Mouse (Mus musculus): ENCODE measurements around the gene Calcb. TPM values are rescaled to one million over a fixed set of nuclear protein-coding genes. Genes with fewer than 3 reads are reported as not detected.

Calcb gene
- 0.21 TPM for polyA plus RNA-seq (2012; fragmentation: generic; extraction: Trizol)
- long read RNA-seq, experiment 1, result 0 reads
- long read RNA-seq, experiment 2, partial matches to known transcripts, result 3 of 3 reads
- long read RNA-seq, experiment 2, other reads (novel, unspliced or antisense), result 0 of 3 reads

- no peaks in the 10 kb centered on the region for H3K79me2 ChIP-seq (ENCODE audit: control insufficient read depth, insufficient read depth)
- H3K27me3 ChIP-seq (ENCODE audit: control insufficient read depth, insufficient read depth, insufficient read length), result no peaks in the 10 kb centered on the region
- no peak for TF ChIP-seq FOSL1 (IDR thresholded peaks at IDR 0.05; ENCODE audit: insufficient read depth, low read length, poor library complexity, severe bottlenecking)
- TF ChIP-seq MYOD1 (IDR thresholded peaks at IDR 0.05; ENCODE audit: control insufficient read depth, insufficient read length, low read depth), result no peak
- no peak for TF ChIP-seq MYOG (IDR thresholded peaks at IDR 0.05; ENCODE audit: control insufficient read depth, extremely low read depth, insufficient read length)
- TF ChIP-seq MAX (IDR thresholded peaks at IDR 0.05), result no peak
- TF ChIP-seq CEBPB (IDR thresholded peaks at IDR 0.05; ENCODE audit: low read depth), result no peak
- no peak for TF ChIP-seq CTCF (IDR thresholded peaks at IDR 0.05; ENCODE audit: control insufficient read depth, insufficient read depth, insufficient read length)
- no peak for TF ChIP-seq USF1 (IDR thresholded peaks at IDR 0.05; ENCODE audit: low read depth)
- H3K79me3 ChIP-seq (ENCODE audit: low read depth), result no peaks in the 10 kb centered on the region
- H3ac ChIP-seq (ENCODE audit: control insufficient read depth, insufficient read length, low read depth), result no peak within 1 kb of the TSS
- no peak within 1 kb of the TSS for H3K4me3 ChIP-seq (ENCODE audit: insufficient read depth, poor library complexity, severe bottlenecking)
- H3K36me3 ChIP-seq (ENCODE audit: control insufficient read depth, insufficient read depth), result no peaks in the 10 kb centered on the region
Observed at GRCm38 (mm10) chr7:114718300-114718699, at the start of gene Calcb. Calcb (plus strand) TSS chr7:114718643.

DNA sequence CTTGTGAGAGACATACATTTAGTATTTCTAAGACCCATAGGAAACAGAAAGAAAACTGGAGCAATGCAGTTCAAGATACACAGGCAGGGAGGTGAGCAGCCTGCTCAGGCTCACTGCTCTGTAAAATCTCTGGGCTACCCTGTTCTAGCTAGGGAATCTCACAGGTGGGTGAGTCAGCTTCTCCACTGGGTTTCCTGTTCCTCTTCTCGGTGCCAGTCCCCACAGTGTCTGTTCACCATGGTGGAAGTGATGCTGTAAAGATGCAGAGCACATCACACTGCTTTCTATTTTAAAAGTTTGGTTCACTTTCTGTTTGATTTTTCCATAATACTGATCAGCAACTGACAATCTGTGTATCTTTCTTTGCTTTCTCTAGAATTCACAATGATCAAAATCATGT lies 47.0 kb upstream of the Calcb start:
- no peaks in the 10 kb centered on the region for H3K79me3 ChIP-seq (ENCODE audit: low read depth)
- no peaks in the 10 kb centered on the region for H3K36me3 ChIP-seq (ENCODE audit: control insufficient read depth, insufficient read depth)
- no peak overlapping the region for H3K4me3 ChIP-seq (ENCODE audit: insufficient read depth, poor library complexity, severe bottlenecking)
- TF ChIP-seq MYOG (IDR thresholded peaks at IDR 0.05; ENCODE audit: control insufficient read depth, extremely low read depth, insufficient read length) (no peak), MYOD1 (IDR thresholded peaks at IDR 0.05; ENCODE audit: control insufficient read depth, insufficient read length, low read depth) (no peak), CTCF (IDR thresholded peaks at IDR 0.05; ENCODE audit: control insufficient read depth, insufficient read depth, insufficient read length) (no peak), CEBPB (IDR thresholded peaks at IDR 0.05; ENCODE audit: low read depth) (no peak), MAX (IDR thresholded peaks at IDR 0.05) (no peak), FOSL1 (IDR thresholded peaks at IDR 0.05; ENCODE audit: insufficient read depth, low read length, poor library complexity, severe bottlenecking) (no peak), USF1 (IDR thresholded peaks at IDR 0.05; ENCODE audit: low read depth) (no peak)
- H3K27me3 ChIP-seq (ENCODE audit: control insufficient read depth, insufficient read depth, insufficient read length), result no peaks in the 10 kb centered on the region
- H3ac ChIP-seq (ENCODE audit: control insufficient read depth, insufficient read length, low read depth), result no peak overlapping the region
- H3K79me2 ChIP-seq (ENCODE audit: control insufficient read depth, insufficient read depth), result no peaks in the 10 kb centered on the region

- Histone ChIP-seq H3K79me3 (ENCODE audit: low read depth) (no peaks in the 10 kb centered on the region), H3K27me3 (ENCODE audit: control insufficient read depth, insufficient read depth, insufficient read length) (no peaks in the 10 kb centered on the region)
Observed at GRCm38 (mm10) chr7:114672697-114673096, 45.7 kb upstream of the Calcb start.

GRCm38 (mm10) chr7:114692339-114692738 lies 26.1 kb upstream of the Calcb start:
- no peak for TF ChIP-seq FOSL1 (IDR thresholded peaks at IDR 0.05; ENCODE audit: insufficient read depth, low read length, poor library complexity, severe bottlenecking)
- TF ChIP-seq MYOG (IDR thresholded peaks at IDR 0.05; ENCODE audit: control insufficient read depth, extremely low read depth, insufficient read length), result no peak
- peak; percentile 15 for TF ChIP-seq CTCF (IDR thresholded peaks at IDR 0.05; ENCODE audit: control insufficient read depth, insufficient read depth, insufficient read length)
- no peaks in the 10 kb centered on the region for H3K79me3 ChIP-seq (ENCODE audit: low read depth)

More at GRCm38 (mm10) chr7:114672697-114673096, 45.7 kb upstream of the Calcb start:
- no peak overlapping the region for H3K4me3 ChIP-seq (ENCODE audit: insufficient read depth, poor library complexity, severe bottlenecking)
- H3K36me3 ChIP-seq (ENCODE audit: control insufficient read depth, insufficient read depth), result no peaks in the 10 kb centered on the region
- no peak for TF ChIP-seq CTCF (IDR thresholded peaks at IDR 0.05; ENCODE audit: control insufficient read depth, insufficient read depth, insufficient read length)
- no peak for TF ChIP-seq CEBPB (IDR thresholded peaks at IDR 0.05; ENCODE audit: low read depth)
- TF ChIP-seq MYOD1 (IDR thresholded peaks at IDR 0.05; ENCODE audit: control insufficient read depth, insufficient read length, low read depth), result no peak
- no peak for TF ChIP-seq MYOG (IDR thresholded peaks at IDR 0.05; ENCODE audit: control insufficient read depth, extremely low read depth, insufficient read length)
- no peak for TF ChIP-seq MAX (IDR thresholded peaks at IDR 0.05)
- no peak for TF ChIP-seq FOSL1 (IDR thresholded peaks at IDR 0.05; ENCODE audit: insufficient read depth, low read length, poor library complexity, severe bottlenecking)
- no peak for TF ChIP-seq USF1 (IDR thresholded peaks at IDR 0.05; ENCODE audit: low read depth)
- H3ac ChIP-seq (ENCODE audit: control insufficient read depth, insufficient read length, low read depth), result no peak overlapping the region
- H3K79me2 ChIP-seq (ENCODE audit: control insufficient read depth, insufficient read depth), result no peaks in the 10 kb centered on the region

GRCm38 (mm10) chr7:114700871-114701270 lies 17.6 kb upstream of the Calcb start:
- no peaks in the 10 kb centered on the region for H3K79me2 ChIP-seq (ENCODE audit: control insufficient read depth, insufficient read depth)
- no peak for TF ChIP-seq CEBPB (IDR thresholded peaks at IDR 0.05; ENCODE audit: low read depth)
- no peak for TF ChIP-seq MYOG (IDR thresholded peaks at IDR 0.05; ENCODE audit: control insufficient read depth, extremely low read depth, insufficient read length)
- no peak for TF ChIP-seq CTCF (IDR thresholded peaks at IDR 0.05; ENCODE audit: control insufficient read depth, insufficient read depth, insufficient read length)
- TF ChIP-seq USF1 (IDR thresholded peaks at IDR 0.05; ENCODE audit: low read depth), result no peak
- TF ChIP-seq MAX (IDR thresholded peaks at IDR 0.05), result no peak
- no peak for TF ChIP-seq FOSL1 (IDR thresholded peaks at IDR 0.05; ENCODE audit: insufficient read depth, low read length, poor library complexity, severe bottlenecking)
- TF ChIP-seq MYOD1 (IDR thresholded peaks at IDR 0.05; ENCODE audit: control insufficient read depth, insufficient read length, low read depth), result no peak

More at GRCm38 (mm10) chr7:114692339-114692738, 26.1 kb upstream of the Calcb start:
- no peaks in the 10 kb centered on the region for H3K79me2 ChIP-seq (ENCODE audit: control insufficient read depth, insufficient read depth)
- H3ac ChIP-seq (ENCODE audit: control insufficient read depth, insufficient read length, low read depth), result no peak overlapping the region
- no peaks in the 10 kb centered on the region for H3K36me3 ChIP-seq (ENCODE audit: control insufficient read depth, insufficient read depth)
- H3K4me3 ChIP-seq (ENCODE audit: insufficient read depth, poor library complexity, severe bottlenecking), result no peak overlapping the region
- no peaks in the 10 kb centered on the region for H3K27me3 ChIP-seq (ENCODE audit: control insufficient read depth, insufficient read depth, insufficient read length)

DNA sequence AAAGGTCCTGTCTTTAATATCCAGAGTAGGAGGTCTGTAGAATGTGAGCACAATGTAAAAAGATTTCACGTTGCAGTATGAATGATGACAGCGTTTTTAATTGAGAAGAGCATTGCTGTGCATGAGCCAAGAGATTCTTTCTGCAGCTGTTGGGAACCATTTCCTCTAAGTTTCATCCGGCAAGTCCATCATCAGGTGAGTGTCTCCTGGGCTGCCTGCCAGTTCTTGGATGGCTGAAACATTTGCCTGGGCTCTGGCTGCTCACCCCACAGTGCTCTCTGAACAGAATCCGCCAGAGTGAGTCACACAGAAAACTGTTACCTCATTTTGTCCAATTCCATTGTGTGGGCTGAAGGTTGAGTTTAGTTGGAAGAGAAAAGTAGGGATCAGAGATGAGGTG lies 11.7 kb upstream of the Calcb start:
- Histone ChIP-seq H3K79me2 (ENCODE audit: control insufficient read depth, insufficient read depth) (no peaks in the 10 kb centered on the region), H3ac (ENCODE audit: control insufficient read depth, insufficient read length, low read depth) (no peak overlapping the region), H3K27me3 (ENCODE audit: control insufficient read depth, insufficient read depth, insufficient read length) (no peaks in the 10 kb centered on the region), H3K4me3 (ENCODE audit: insufficient read depth, poor library complexity, severe bottlenecking) (no peak overlapping the region), H3K79me3 (ENCODE audit: low read depth) (no peaks in the 10 kb centered on the region), H3K36me3 (ENCODE audit: control insufficient read depth, insufficient read depth) (no peaks in the 10 kb centered on the region)
- peak; percentile 92 for TF ChIP-seq MYOD1 (IDR thresholded peaks at IDR 0.05; ENCODE audit: control insufficient read depth, insufficient read length, low read depth)
- no peak for TF ChIP-seq CEBPB (IDR thresholded peaks at IDR 0.05; ENCODE audit: low read depth)

More at GRCm38 (mm10) chr7:114700871-114701270, 17.6 kb upstream of the Calcb start:
- H3K4me3 ChIP-seq (ENCODE audit: insufficient read depth, poor library complexity, severe bottlenecking), result no peak overlapping the region
- no peak overlapping the region for H3ac ChIP-seq (ENCODE audit: control insufficient read depth, insufficient read length, low read depth)
- H3K27me3 ChIP-seq (ENCODE audit: control insufficient read depth, insufficient read depth, insufficient read length), result no peaks in the 10 kb centered on the region
- no peaks in the 10 kb centered on the region for H3K36me3 ChIP-seq (ENCODE audit: control insufficient read depth, insufficient read depth)
- H3K79me3 ChIP-seq (ENCODE audit: low read depth), result no peaks in the 10 kb centered on the region

Data from C2C12 (cell line).